Mouse (Mus musculus) stomach, postnatal 0 days (tissue): ENCODE results near the gene Btg1. TPM values are rescaled to one million over a fixed set of nuclear protein-coding genes. Genes with fewer than 3 reads are reported as not detected.

Source experiments
- ATAC-seq: fragments of 200-750 bp; cut with Nextera tagmentation; 2 replicates; pipeline ENCODE4 v1.8.0; 2017; ENCODE audit not compliant: low FRiP score, low TSS enrichment
- DNase-seq: peaks from one replicate; pipeline ENCODE4 v3.0.0-alpha.2; 2016; ENCODE audit warnings: low spot score
- H3K27ac ChIP-seq: fragments of 300-500 bp; sonication (generic); replicated peaks from 2 replicates; pipeline ENCODE4 v1.5.1; 2014; ENCODE audit warnings: mild to moderate bottlenecking, control low read depth
- H3K27me3 ChIP-seq: fragments of 300-500 bp; sonication (generic); 2 replicates; pipeline ENCODE4 v1.6.1; 2014; ENCODE audit warnings: low read length; ENCODE audit not compliant: control insufficient read depth, insufficient read depth
- H3K36me3 ChIP-seq: fragments of 300-500 bp; sonication (generic); 2 replicates; pipeline ENCODE4 v1.6.1; 2014; ENCODE audit warnings: low read length, mixed read lengths; ENCODE audit not compliant: control insufficient read depth, insufficient read depth
- H3K4me1 ChIP-seq: fragments of 300-500 bp; sonication (generic); replicated peaks from 2 replicates; pipeline ENCODE4 v1.6.1; 2014; ENCODE audit warnings: antibody characterized with exemption; ENCODE audit not compliant: control insufficient read depth, insufficient read depth
- H3K4me2 ChIP-seq: fragments of 300-500 bp; sonication (generic); replicated peaks from 2 replicates; pipeline ENCODE4 v1.6.1; 2014; ENCODE audit warnings: low read depth, mild to moderate bottlenecking, control low read depth, moderate library complexity
- H3K4me3 ChIP-seq: fragments of 300-500 bp; sonication (generic); 2 replicates; pipeline ENCODE4 v1.5.1; 2014; ENCODE audit warnings: low read depth, low read length, control low read depth
- H3K9ac ChIP-seq: fragments of 300-500 bp; sonication (generic); 2 replicates; pipeline ENCODE4 v1.6.1; 2014; ENCODE audit warnings: mild to moderate bottlenecking, low read length, control low read depth, mixed read lengths
- H3K9me3 ChIP-seq: fragments of 300-500 bp; sonication (generic); 2 replicates; pipeline ENCODE4 v1.6.1; 2016; ENCODE audit warnings: low read length; ENCODE audit not compliant: control insufficient read depth
- CTCF ChIP-seq: IDR thresholded peaks from 2 replicates; pipeline ENCODE4 v1.5.1; 2016; ENCODE audit warnings: antibody characterized with exemption, low read depth, mild to moderate bottlenecking, moderate library complexity
- EP300 ChIP-seq: optimal IDR thresholded peaks from 2 replicates; pipeline ENCODE3; 2016; ENCODE audit warnings: antibody characterized with exemption
- WGBS: fragments of 180-500 bp; shearing (Covaris S2); extraction: QIAGEN DNeasy Blood & Tissue Kit; methylation state at CpG from one replicate; pipeline ENCODE4 v1.1.7; 2014; 5-methylcytosine and 5-hydroxymethylcytosine counted together
- polyA plus RNA-seq: library from polyadenylated mRNA; unstranded; fragments of >200 nt; fragmentation: Nextera tagmentation; extraction: Ambion mirVana; gene quantifications from 2 replicates; pipeline ENCODE4 v1.2.1, GENCODE M21; 2015

Btg1 gene
- polyA plus RNA-seq, 1 experiment from 2014 or later = 59.8 TPM

GRCm38 (mm10) chr10:96648161-96648561 is 31.4 kb downstream of the Btg1 start:
- no peak for TF ChIP-seq CTCF
- TF ChIP-seq EP300 = no peak
- no peak overlapping the region for H3K4me3 ChIP-seq
- H3K36me3 ChIP-seq = no peaks in the 10 kb centered on the region
- no peak for ATAC-seq
- no peak overlapping the region for H3K9ac ChIP-seq
- no peaks in the 10 kb centered on the region for H3K27me3 ChIP-seq
- peaks cover 4% of the 10 kb centered on the region; the same call in 1 of the 2 replicates for H3K4me1 ChIP-seq
- no peaks in the 10 kb centered on the region for H3K9me3 ChIP-seq
- H3K27ac ChIP-seq = no peak overlapping the region
- no peak for DNase-seq
- no peak overlapping the region for H3K4me2 ChIP-seq
- 51% methylated on average over 3 of the region's 3 CpGs for WGBS

- Histone ChIP-seq H3K36me3 (no peaks in the 10 kb centered on the region), H3K27ac (no peak overlapping the region), H3K27me3 (no peaks in the 10 kb centered on the region), H3K9ac (no peak overlapping the region), H3K4me1 (peaks cover 4% of the 10 kb centered on the region; the same call in 1 of the 2 replicates), H3K4me2 (no peak overlapping the region), H3K4me3 (no peak overlapping the region), H3K9me3 (no peaks in the 10 kb centered on the region)
- ATAC-seq (no peak), DNase-seq (no peak)
- 59% methylated on average over 3 of the region's 3 CpGs for WGBS
- TF ChIP-seq EP300 = no peak
- no peak for TF ChIP-seq CTCF
Measured at GRCm38 (mm10) chr10:96649524-96649923, 32.7 kb downstream of the Btg1 start.

- ATAC-seq (no peak), DNase-seq (no peak)
- TF ChIP-seq CTCF = no peak
- Histone ChIP-seq H3K27ac (no peak overlapping the region), H3K9me3 (no peaks in the 10 kb centered on the region), H3K36me3 (no peaks in the 10 kb centered on the region), H3K9ac (no peak overlapping the region), H3K4me3 (no peak overlapping the region), H3K27me3 (no peaks in the 10 kb centered on the region), H3K4me1 (no peaks in the 10 kb centered on the region), H3K4me2 (no peak overlapping the region)
- 75% methylated on average over 2 of the region's 2 CpGs for WGBS
Measured at GRCm38 (mm10) chr10:96652372-96652771, 35.6 kb downstream of the Btg1 start.

GRCm38 (mm10) chr10:96653030-96653429 is 36.2 kb downstream of the Btg1 start:
- WGBS = 82% methylated on average over 5 of the region's 5 CpGs
- Histone ChIP-seq H3K4me2 (no peak overlapping the region), H3K9ac (no peak overlapping the region), H3K4me3 (no peak overlapping the region), H3K27ac (no peak overlapping the region), H3K36me3 (no peaks in the 10 kb centered on the region), H3K27me3 (no peaks in the 10 kb centered on the region), H3K9me3 (no peaks in the 10 kb centered on the region), H3K4me1 (no peaks in the 10 kb centered on the region)
- no peak for ATAC-seq
- TF ChIP-seq EP300 (no peak), CTCF (no peak)
- no peak for DNase-seq

- DNase-seq (no peak), ATAC-seq (no peak)
- no peak for TF ChIP-seq CTCF
- no peak for TF ChIP-seq EP300
- H3K4me3 ChIP-seq = no peak overlapping the region
- H3K9ac ChIP-seq = no peak overlapping the region
- 63% methylated on average over 5 of the region's 5 CpGs for WGBS
- peak overlapping the region; percentile 46; the same call in 1 of the 2 replicates for H3K27ac ChIP-seq
- H3K4me1 ChIP-seq = no peaks in the 10 kb centered on the region
- no peaks in the 10 kb centered on the region for H3K9me3 ChIP-seq
- H3K27me3 ChIP-seq = no peaks in the 10 kb centered on the region
- H3K36me3 ChIP-seq = no peaks in the 10 kb centered on the region
- no peak overlapping the region for H3K4me2 ChIP-seq
Measured at GRCm38 (mm10) chr10:96654079-96654478, 37.3 kb downstream of the Btg1 start.

GRCm38 (mm10) chr10:96654576-96654975 is 37.8 kb downstream of the Btg1 start:
- ATAC-seq = peak; percentile 45; the same call in 1 of the 2 replicates
- TF ChIP-seq EP300 = no peak
- TF ChIP-seq CTCF = no peak

More at GRCm38 (mm10) chr10:96654576-96654975, 37.8 kb downstream of the Btg1 start:
- no peak overlapping the region for H3K4me3 ChIP-seq
- peak overlapping the region; percentile 46; the same call in 1 of the 2 replicates for H3K27ac ChIP-seq
- H3K4me2 ChIP-seq = no peak overlapping the region
- no peak overlapping the region for H3K9ac ChIP-seq
- DNase-seq = no peak
- H3K36me3 ChIP-seq = no peaks in the 10 kb centered on the region
- no peaks in the 10 kb centered on the region for H3K9me3 ChIP-seq
- no peaks in the 10 kb centered on the region for H3K4me1 ChIP-seq
- H3K27me3 ChIP-seq = no peaks in the 10 kb centered on the region
- 51% methylated on average over 7 of the region's 7 CpGs for WGBS
